Mouse (Mus musculus) lung, embryonic 15.5 days (tissue): Measurements from ENCODE around the gene Bnipl. TPM values are rescaled to one million over a fixed set of nuclear protein-coding genes. Genes with fewer than 3 reads are reported as not detected.

Source experiments
- ATAC-seq: fragments of 200-750 bp; cut with Nextera tagmentation; 2 replicates; pipeline ENCODE4 v1.8.0; 2017; ENCODE audit warnings: moderate number of reproducible peaks, borderline replicate concordance; ENCODE audit not compliant: low FRiP score, low TSS enrichment; ENCODE audit errors: extremely low read depth
- H3K27ac ChIP-seq: fragments of 300-500 bp; sonication (generic); 2 replicates; pipeline ENCODE4 v1.5.1; 2015; ENCODE audit warnings: moderate library complexity, mild to moderate bottlenecking, inconsistent platforms
- H3K27me3 ChIP-seq: fragments of 300-500 bp; sonication (generic); 2 replicates; pipeline ENCODE4 v1.6.1; 2015; ENCODE audit warnings: inconsistent platforms
- H3K36me3 ChIP-seq: fragments of 300-500 bp; sonication (generic); 2 replicates; pipeline ENCODE4 v1.6.1; 2015; ENCODE audit warnings: inconsistent platforms
- H3K4me1 ChIP-seq: fragments of 300-500 bp; sonication (generic); 2 replicates; pipeline ENCODE4 v1.6.1; 2015; ENCODE audit warnings: inconsistent platforms
- H3K4me2 ChIP-seq: fragments of 300-500 bp; sonication (generic); 2 replicates; pipeline ENCODE4 v1.6.1; 2015; ENCODE audit warnings: inconsistent platforms, mild to moderate bottlenecking, moderate library complexity
- H3K4me3 ChIP-seq: fragments of 300-500 bp; sonication (generic); 2 replicates; pipeline ENCODE4 v1.5.1; 2015; ENCODE audit warnings: mild to moderate bottlenecking, inconsistent platforms
- H3K9ac ChIP-seq: fragments of 300-500 bp; sonication (generic); 2 replicates; pipeline ENCODE4 v1.6.1; 2015; ENCODE audit warnings: inconsistent platforms
- H3K9me3 ChIP-seq: fragments of 300-500 bp; sonication (generic); 2 replicates; pipeline ENCODE4 v1.6.1; 2016; ENCODE audit warnings: inconsistent platforms
- WGBS: fragments of 180-500 bp; shearing (Covaris S2); methylation state at CpG from one replicate; pipeline ENCODE4 v1.1.7; 2015; 5-methylcytosine and 5-hydroxymethylcytosine counted together
- polyA plus RNA-seq: library from polyadenylated mRNA; unstranded; fragments of >200 nt; fragmentation: Nextera tagmentation; extraction: Ambion mirVana; gene quantifications from 2 replicates; pipeline ENCODE4 v1.2.1, GENCODE M21; 2015

Bnipl gene
- polyA plus RNA-seq, 1 experiment from 2014 or later = 4.1 TPM

DNA sequence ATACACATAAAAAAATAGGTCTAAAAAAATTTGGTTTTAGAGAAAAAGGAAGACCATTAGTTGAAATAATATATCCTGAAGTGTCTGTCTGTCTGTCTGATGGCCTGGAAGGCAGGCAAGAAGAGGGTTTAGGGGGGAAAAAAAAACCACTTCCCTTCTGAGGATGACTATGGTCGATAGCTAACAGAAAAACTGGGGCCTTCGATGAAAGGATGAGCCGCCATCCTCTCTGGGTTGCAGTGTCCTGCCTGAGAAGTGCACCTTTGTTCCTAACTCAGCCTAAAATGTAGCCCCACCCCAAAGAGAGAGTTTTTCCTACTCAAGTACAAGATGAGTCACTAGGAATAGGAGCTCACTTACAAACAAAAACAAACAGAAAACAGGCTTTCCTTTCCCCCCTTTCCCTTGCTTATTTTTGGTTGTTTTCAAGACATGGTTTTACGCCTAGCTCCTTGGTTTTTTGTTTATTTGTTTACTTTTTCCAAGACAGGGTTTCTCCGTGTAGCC lies 25.5 kb upstream of the Bnipl start:
- 0 out of 2 replicates have a peak, but pooled peaks cover 8% of the 10 kb centered on the region for H3K4me1 ChIP-seq
- ATAC-seq = no peak
- H3K27ac ChIP-seq = no peak overlapping the region
- 64% methylated on average over 5 of the region's 5 CpGs for WGBS
- H3K36me3 ChIP-seq = no peaks in the 10 kb centered on the region
- H3K9ac ChIP-seq = no peak overlapping the region
- no peaks in the 10 kb centered on the region for H3K27me3 ChIP-seq
- no peaks in the 10 kb centered on the region for H3K9me3 ChIP-seq
- no peak overlapping the region for H3K4me3 ChIP-seq
- H3K4me2 ChIP-seq = no peak overlapping the region

DNA sequence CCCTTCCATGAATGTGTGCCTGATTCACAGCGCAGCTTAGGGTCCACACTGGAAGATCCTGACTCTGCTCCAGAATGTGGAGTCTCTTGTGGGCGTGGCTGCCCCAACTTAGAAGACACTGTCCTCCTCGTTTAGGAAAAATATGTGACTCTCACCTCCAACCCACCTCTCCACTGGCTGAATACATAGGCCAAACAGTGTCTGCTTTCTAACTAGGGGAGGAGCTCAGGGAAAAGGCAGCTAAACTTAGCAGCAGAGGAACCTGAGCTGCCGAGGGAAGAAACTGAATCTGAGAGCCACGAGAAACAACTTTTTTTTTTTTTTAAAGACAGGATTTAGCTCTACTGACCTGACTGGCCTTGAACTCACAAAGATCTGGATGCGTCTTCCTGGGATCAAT lies 24.2 kb upstream of the Bnipl start:
- no peak for ATAC-seq
- Histone ChIP-seq H3K27ac (no peak overlapping the region), H3K36me3 (no peaks in the 10 kb centered on the region)

DNA sequence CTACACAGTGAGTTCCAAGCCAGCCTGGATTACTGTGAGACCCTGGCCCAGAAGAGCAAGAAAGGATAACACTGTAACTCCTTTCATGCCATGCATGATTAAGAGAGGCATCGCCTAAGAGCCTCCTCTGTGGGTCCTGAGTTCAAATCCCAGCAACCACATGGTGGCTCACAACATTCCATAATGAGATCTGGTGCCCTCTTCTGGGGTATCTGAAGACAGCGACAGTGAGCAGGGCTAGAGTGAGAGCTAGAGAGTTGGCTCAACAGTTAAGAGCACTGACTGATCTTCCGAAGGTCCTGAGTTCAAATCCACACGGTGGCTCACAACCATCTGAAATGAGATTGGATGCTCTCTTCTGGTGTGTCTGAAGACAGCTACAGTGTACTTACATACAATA lies 23.5 kb upstream of the Bnipl start:
- Histone ChIP-seq H3K27me3 (no peaks in the 10 kb centered on the region), H3K4me3 (no peak overlapping the region), H3K9ac (no peak overlapping the region), H3K36me3 (no peaks in the 10 kb centered on the region), H3K9me3 (no peaks in the 10 kb centered on the region), H3K4me1 (no peaks in the 10 kb centered on the region), H3K4me2 (no peak overlapping the region), H3K27ac (no peak overlapping the region)
- no peak for ATAC-seq
- 94% methylated on average over 4 of the region's 4 CpGs for WGBS

More for the DNA sequence above, 24.2 kb upstream of the Bnipl start:
- H3K9ac ChIP-seq = no peak overlapping the region
- H3K4me3 ChIP-seq = no peak overlapping the region
- H3K9me3 ChIP-seq = no peaks in the 10 kb centered on the region
- H3K4me2 ChIP-seq = no peak overlapping the region
- 68% methylated on average over 6 of the region's 6 CpGs for WGBS
- 0 out of 2 replicates have a peak, but pooled peaks cover 2% of the 10 kb centered on the region for H3K4me1 ChIP-seq
- no peaks in the 10 kb centered on the region for H3K27me3 ChIP-seq

DNA sequence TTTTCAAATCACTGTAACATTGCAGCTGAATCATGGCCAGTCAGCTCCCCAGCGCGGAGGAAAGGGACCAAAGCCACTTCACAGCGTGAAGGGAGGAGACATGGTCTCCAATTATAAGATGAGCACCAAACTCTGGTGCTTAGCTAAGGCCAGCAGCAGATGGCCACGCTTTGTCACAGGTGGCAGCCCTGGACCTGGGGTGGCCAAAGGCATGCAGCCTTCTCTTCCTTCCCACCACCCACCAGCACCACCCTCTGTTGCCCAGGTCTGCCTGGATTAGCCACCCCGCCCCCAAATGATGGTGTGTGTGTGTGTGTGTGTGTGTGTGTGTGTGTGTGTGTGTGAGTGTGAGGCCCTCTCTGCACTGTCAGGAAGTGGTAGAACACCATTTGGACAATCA lies 22.5 kb upstream of the Bnipl start:
- 83% methylated on average over 5 of the region's 5 CpGs for WGBS
- Histone ChIP-seq H3K9ac (no peak overlapping the region), H3K27me3 (no peaks in the 10 kb centered on the region), H3K4me1 (no peaks in the 10 kb centered on the region), H3K9me3 (no peaks in the 10 kb centered on the region), H3K36me3 (no peaks in the 10 kb centered on the region), H3K4me2 (no peak overlapping the region), H3K27ac (no peak overlapping the region), H3K4me3 (no peak overlapping the region)
- no peak for ATAC-seq

DNA sequence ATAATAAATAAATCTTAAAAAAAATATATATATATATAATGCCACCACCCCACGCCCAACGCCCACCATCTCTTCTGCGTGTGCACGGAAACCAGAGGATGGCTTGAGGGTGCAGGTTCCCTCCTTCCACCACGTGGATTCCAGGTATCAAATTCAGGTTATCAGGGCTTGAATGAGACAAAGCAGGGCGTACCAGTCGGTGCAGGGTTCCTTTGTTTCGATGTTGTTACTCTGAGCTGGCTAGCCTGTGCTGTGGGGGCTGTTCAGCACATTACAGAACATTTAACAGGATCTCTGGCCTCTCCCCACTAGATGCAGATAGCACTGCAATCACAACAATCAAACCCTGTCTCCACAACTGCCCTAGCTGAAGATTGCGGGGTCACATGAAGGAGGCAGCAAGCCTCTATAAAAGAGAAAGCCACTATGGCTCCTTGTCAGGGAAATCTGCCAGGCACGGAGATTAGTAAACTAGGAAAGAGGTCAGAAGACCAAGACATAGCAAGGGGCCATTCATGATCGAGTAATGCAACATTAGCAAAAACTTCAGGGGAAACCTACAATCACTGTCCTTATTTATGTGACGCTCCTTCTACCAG lies 19.9 kb upstream of the Bnipl start:
- 77% methylated on average over 12 of the region's 12 CpGs for WGBS
- no peak overlapping the region for H3K9ac ChIP-seq

DNA sequence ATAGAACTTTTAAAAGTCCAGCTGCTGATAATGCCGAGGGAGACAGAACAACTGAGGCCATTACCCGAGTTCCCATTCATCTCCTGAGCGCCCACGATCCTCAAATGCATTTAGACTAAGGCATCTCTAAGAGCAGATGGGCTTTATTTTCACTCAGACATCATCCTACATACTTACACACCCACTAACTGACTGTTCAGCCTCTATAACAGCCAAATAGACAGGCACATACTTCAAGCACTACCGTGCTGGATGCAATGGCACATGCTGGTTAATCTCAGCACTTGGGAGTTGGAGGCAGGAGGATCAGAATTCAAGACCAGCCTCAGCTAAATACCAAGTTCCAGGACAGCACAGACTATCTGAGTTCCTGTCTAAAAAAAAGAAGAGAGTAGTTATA lies 18.8 kb upstream of the Bnipl start:
- ATAC-seq = no peak
- no peaks in the 10 kb centered on the region for H3K27me3 ChIP-seq
- H3K4me3 ChIP-seq = no peak overlapping the region
- 89% methylated on average over 5 of the region's 5 CpGs for WGBS
- no peak overlapping the region for H3K4me2 ChIP-seq
- no peak overlapping the region for H3K27ac ChIP-seq
- H3K9ac ChIP-seq = no peak overlapping the region
- H3K36me3 ChIP-seq = peaks cover 22% of the 10 kb centered on the region
- H3K9me3 ChIP-seq = no peaks in the 10 kb centered on the region
- H3K4me1 ChIP-seq = no peaks in the 10 kb centered on the region

More for the DNA sequence above, 19.9 kb upstream of the Bnipl start:
- H3K4me3 ChIP-seq = no peak overlapping the region
- no peak overlapping the region for H3K27ac ChIP-seq
- no peaks in the 10 kb centered on the region for H3K4me1 ChIP-seq
- no peak for ATAC-seq
- H3K4me2 ChIP-seq = no peak overlapping the region
- no peaks in the 10 kb centered on the region for H3K27me3 ChIP-seq
- peaks cover 19% of the 10 kb centered on the region for H3K36me3 ChIP-seq
- H3K9me3 ChIP-seq = no peaks in the 10 kb centered on the region

DNA sequence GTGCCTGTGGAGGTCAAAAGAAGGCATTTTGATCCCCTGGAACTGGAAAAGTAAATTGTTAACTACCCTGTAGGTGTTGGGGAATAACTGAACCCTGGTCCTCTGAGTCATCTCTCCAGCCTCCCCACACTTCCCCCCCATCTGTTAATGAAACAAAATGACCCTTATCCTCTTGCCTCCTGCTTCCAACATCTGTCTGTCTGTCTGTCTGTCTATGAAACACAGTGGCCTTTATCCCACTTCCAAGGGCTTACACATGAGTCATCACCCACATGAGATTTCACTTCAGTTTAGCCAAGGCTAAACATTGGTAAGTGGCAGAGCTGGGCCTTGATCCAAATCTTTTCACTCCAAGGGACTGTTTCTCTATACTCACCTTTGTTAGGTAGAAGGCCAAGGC lies 16.9 kb upstream of the Bnipl start:
- Histone ChIP-seq H3K9me3 (no peaks in the 10 kb centered on the region), H3K4me1 (no peaks in the 10 kb centered on the region), H3K27me3 (no peaks in the 10 kb centered on the region), H3K36me3 (peaks cover 27% of the 10 kb centered on the region), H3K4me3 (no peak overlapping the region), H3K4me2 (no peak overlapping the region), H3K27ac (no peak overlapping the region), H3K9ac (no peak overlapping the region)
- no peak for ATAC-seq

DNA sequence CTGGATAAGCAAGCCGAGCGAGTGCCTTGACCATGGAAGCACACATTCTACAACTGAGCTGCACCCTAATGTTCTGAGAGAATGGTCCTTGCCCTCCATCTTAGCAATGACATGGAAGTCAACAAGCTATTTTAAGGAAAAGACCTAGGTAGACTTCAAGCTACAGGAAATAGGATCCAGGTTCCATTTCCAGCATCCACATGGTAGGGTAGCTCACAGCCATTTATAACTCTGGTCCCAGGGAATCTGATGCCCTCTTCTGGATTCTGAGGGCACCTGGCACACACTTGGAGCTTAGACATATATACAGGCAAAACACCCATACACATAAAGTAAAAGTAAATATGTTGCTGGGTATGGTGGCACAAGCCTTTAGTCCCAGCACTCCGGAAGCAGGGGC lies 15.1 kb upstream of the Bnipl start:
- no peaks in the 10 kb centered on the region for H3K4me1 ChIP-seq
- H3K27me3 ChIP-seq = no peaks in the 10 kb centered on the region
- no peak overlapping the region for H3K9ac ChIP-seq
- no peaks in the 10 kb centered on the region for H3K9me3 ChIP-seq
- no peak overlapping the region for H3K27ac ChIP-seq
- peaks cover 42% of the 10 kb centered on the region for H3K36me3 ChIP-seq
- no peak for ATAC-seq
- H3K4me3 ChIP-seq = no peak overlapping the region
- 91% methylated on average over 3 of the region's 3 CpGs for whole genome bisulfite sequencing
- no peak overlapping the region for H3K4me2 ChIP-seq

DNA sequence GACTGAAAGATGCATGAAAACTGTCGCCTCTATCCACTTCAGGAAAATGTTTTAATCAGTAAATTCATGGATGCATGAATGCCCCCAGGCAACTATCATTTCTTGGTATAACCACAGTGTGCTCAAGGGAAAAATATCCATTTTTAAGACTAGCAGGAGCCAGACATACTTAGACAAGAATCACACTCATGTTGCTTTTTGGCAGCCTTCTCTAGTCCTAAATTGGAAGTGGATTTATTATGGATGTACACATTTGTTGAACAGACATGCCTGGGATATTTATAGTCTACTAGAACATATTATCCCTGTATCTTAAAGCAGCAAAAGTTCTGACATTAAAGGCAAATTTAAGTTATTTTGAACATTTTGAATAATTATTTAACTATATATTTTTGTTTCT lies 13.7 kb upstream of the Bnipl start:
- H3K27ac ChIP-seq = no peak overlapping the region
- WGBS = 83% methylated on average over 1 of the region's 1 CpGs
- H3K4me1 ChIP-seq = no peaks in the 10 kb centered on the region
- H3K27me3 ChIP-seq = no peaks in the 10 kb centered on the region
- H3K4me2 ChIP-seq = no peak overlapping the region
- ATAC-seq = no peak
- no peak overlapping the region for H3K9ac ChIP-seq
- peaks cover 50% of the 10 kb centered on the region for H3K36me3 ChIP-seq
- H3K4me3 ChIP-seq = no peak overlapping the region
- no peaks in the 10 kb centered on the region for H3K9me3 ChIP-seq

DNA sequence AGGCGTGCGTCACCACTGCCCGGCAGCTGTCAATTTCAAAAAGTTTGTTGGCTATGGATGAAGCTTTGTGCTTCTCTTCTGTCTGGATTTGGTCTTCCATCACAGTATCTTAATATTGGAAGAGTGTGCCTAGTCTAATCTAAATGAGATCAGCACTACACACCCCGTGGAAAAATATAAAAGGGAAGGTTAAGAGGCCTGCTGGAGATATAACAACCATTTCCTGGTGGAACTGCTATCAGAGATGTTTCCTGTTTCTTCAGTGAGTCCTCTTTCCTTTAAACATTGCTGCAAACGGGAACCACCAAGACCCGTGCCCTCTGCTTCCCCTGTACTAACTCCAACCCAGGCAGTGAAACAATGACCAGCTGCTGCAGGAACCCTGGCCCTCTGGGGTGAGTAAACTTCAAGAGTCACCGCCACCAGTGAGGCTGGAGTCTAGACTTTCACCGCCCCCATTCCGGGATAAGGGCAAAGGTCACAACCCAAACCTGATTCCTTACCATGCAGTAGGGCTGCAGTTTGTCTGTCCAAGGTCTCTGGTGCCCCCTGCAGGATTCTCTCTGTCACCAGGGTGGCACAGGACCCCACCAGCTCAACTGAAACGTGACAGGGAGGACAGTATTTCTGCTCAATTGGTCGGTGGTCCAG lies 12.2 kb upstream of the Bnipl start:
- no peak overlapping the region for H3K4me2 ChIP-seq
- no peaks in the 10 kb centered on the region for H3K9me3 ChIP-seq
- no peak overlapping the region for H3K9ac ChIP-seq
- H3K36me3 ChIP-seq = peaks cover 60% of the 10 kb centered on the region
- no peak overlapping the region for H3K4me3 ChIP-seq
- H3K27ac ChIP-seq = no peak overlapping the region
- 40% methylated on average over 11 of the region's 11 CpGs for WGBS
- no peak for ATAC-seq
- H3K4me1 ChIP-seq = no peaks in the 10 kb centered on the region
- no peaks in the 10 kb centered on the region for H3K27me3 ChIP-seq

DNA sequence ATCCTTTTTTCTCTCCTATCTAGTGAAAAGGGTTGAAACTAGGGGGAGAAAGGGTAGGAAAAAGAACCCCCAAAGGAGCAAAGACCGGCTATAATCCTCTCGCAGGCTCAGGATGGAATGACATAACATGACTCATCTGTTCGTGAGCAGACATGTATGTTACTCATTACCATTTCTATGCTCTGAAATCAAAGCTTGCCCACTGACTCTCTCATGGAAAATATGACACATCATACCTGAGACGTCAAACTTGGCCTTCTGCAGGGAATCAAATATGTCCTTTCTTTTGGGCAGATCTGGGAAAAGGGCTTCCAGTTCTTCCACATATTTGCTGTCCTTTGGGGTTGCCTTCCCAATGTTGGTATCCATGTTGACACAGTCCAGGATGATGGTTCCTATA lies 11.0 kb upstream of the Bnipl start:
- H3K27ac ChIP-seq = no peak overlapping the region
- peaks cover 61% of the 10 kb centered on the region for H3K36me3 ChIP-seq
- no peak for ATAC-seq

DNA sequence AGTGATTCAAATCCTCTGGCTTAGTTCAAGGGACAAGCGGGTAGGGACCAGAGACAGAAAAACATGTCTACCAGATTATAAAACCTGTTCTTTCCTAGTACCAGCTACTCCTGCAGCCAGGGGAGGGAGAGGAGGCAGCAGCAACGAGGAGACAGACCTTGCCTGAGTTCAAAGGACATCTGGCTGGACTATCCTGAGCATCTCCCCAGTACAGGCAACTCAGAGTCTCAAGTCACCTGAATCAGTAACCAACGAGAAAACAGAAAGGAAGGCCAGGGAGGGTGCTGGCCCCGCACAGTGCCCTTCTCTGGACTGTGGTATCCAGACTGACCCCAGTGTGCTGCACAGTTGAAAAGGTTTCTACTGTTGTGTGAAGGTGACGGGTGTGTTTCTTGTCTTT lies 5.9 kb upstream of the Bnipl start:
- no peak overlapping the region for H3K4me2 ChIP-seq
- no peak overlapping the region for H3K9ac ChIP-seq
- H3K4me3 ChIP-seq = no peak overlapping the region
- no peaks in the 10 kb centered on the region for H3K9me3 ChIP-seq
- no peak overlapping the region for H3K27ac ChIP-seq
- H3K4me1 ChIP-seq = no peaks in the 10 kb centered on the region
- H3K36me3 ChIP-seq = peaks cover 59% of the 10 kb centered on the region
- no peaks in the 10 kb centered on the region for H3K27me3 ChIP-seq
- 83% methylated on average over 5 of the region's 5 CpGs for WGBS
- ATAC-seq = no peak

More for the DNA sequence above, 11.0 kb upstream of the Bnipl start:
- WGBS = 88% methylated on average over 4 of the region's 4 CpGs
- H3K4me3 ChIP-seq = no peak overlapping the region
- no peak overlapping the region for H3K4me2 ChIP-seq
- no peaks in the 10 kb centered on the region for H3K4me1 ChIP-seq
- no peaks in the 10 kb centered on the region for H3K9me3 ChIP-seq
- no peak overlapping the region for H3K9ac ChIP-seq
- H3K27me3 ChIP-seq = no peaks in the 10 kb centered on the region
